Comparison of ENCODE assay signal across 8 mouse cellular contexts in genomic region chr3:129708157-129708556, GRCm38 (mm10). TPM values are rescaled to one million over a fixed set of nuclear protein-coding genes. Genes with fewer than 3 reads are reported as not detected.
DNase-seq lines count a peak whose midpoint lies in the region; ATAC-seq and TF ChIP-seq lines count a peak whose summit lies in the region.

No protein-coding gene starts in this region.

- ATAC-seq in hindbrain, embryonic 14.5 days (ENCODE audit: low FRiP score) = no peak
- ATAC-seq in hindbrain, embryonic 13.5 days (ENCODE audit: low FRiP score) = no peak
- peak; percentile 50; the same call in 1 of the 2 replicates for ATAC-seq in neural tube, embryonic 12.5 days (ENCODE audit: low FRiP score, low read depth)

- DNase-seq in hindbrain, embryonic 14.5 days (ENCODE audit: low spot score) = peak; percentile 47
- DNase-seq in adrenal gland, postnatal 14 days = peak; percentile 66
- peak; percentile 73 for DNase-seq in forelimb bud, embryonic 11.5 days (ENCODE audit: low read depth, low spot score)
- DNase-seq in left cerebral cortex, adult 2 months (ENCODE audit: extremely low spot score in 1 of 2, low spot score in 2 of 2) = peak; percentile 34 to 57
- DNase-seq in natural killer cell, adult 2 months (ENCODE audit: low spot score in 2 of 2) = no peak

- WGBS in hindbrain, embryonic 14.5 days = 25% methylated on average over 5 of the region's 5 CpGs
- 28% methylated on average over 5 of the region's 5 CpGs for WGBS in hindbrain, embryonic 13.5 days
- 26% methylated on average over 5 of the region's 5 CpGs for WGBS in neural tube, embryonic 12.5 days

- intact Hi-C loops in left cerebral cortex, adult 2 months (cut with DNase I) = loop anchor here (5.0 kb wide), 1 partner anchor 406 kb away; no protein-coding TSS in a partner anchor

- peaks cover 2% of the 10 kb centered on the region; the same call in 1 of the 2 replicates for H3K36me3 ChIP-seq in hindbrain, embryonic 14.5 days (replicated peaks; ENCODE audit: control insufficient read depth, insufficient read depth)
- peaks cover 9% of the 10 kb centered on the region for H3K36me3 ChIP-seq in hindbrain, embryonic 13.5 days
- H3K36me3 ChIP-seq in E14TG2a.4 (ENCODE audit: insufficient read depth, low read length) = no peaks in the 10 kb centered on the region
- no peaks in the 10 kb centered on the region for H3K36me3 ChIP-seq in neural tube, embryonic 12.5 days

- no peaks in the 10 kb centered on the region for H3K4me1 ChIP-seq in hindbrain, embryonic 14.5 days (replicated peaks; ENCODE audit: control insufficient read depth, insufficient read depth, low read length)
- H3K4me1 ChIP-seq in hindbrain, embryonic 13.5 days (replicated peaks) = no peaks in the 10 kb centered on the region
- no peaks in the 10 kb centered on the region for H3K4me1 ChIP-seq in E14TG2a.4 (replicated peaks; ENCODE audit: low read depth, low read length)
- no peaks in the 10 kb centered on the region for H3K4me1 ChIP-seq in neural tube, embryonic 12.5 days

- no peaks in the 10 kb centered on the region for H3K9me3 ChIP-seq in hindbrain, embryonic 14.5 days (ENCODE audit: control insufficient read depth, low read length)
- H3K9me3 ChIP-seq in hindbrain, embryonic 13.5 days = no peaks in the 10 kb centered on the region
- peaks cover 7% of the 10 kb centered on the region; the same call in 1 of the 2 replicates for H3K9me3 ChIP-seq in E14TG2a.4 (ENCODE audit: low read length)
- no peaks in the 10 kb centered on the region for H3K9me3 ChIP-seq in neural tube, embryonic 12.5 days

- no peak overlapping the region for H3K9ac ChIP-seq in hindbrain, embryonic 14.5 days
- H3K9ac ChIP-seq in hindbrain, embryonic 13.5 days = no peak overlapping the region
- no peak overlapping the region for H3K9ac ChIP-seq in neural tube, embryonic 12.5 days

- no peaks in the 10 kb centered on the region for H3K27me3 ChIP-seq in hindbrain, embryonic 14.5 days (ENCODE audit: control insufficient read depth, insufficient read depth, low read length)
- no peaks in the 10 kb centered on the region for H3K27me3 ChIP-seq in hindbrain, embryonic 13.5 days
- H3K27me3 ChIP-seq in E14TG2a.4 (ENCODE audit: insufficient read depth, low read length) = peaks cover 13% of the 10 kb centered on the region
- H3K27me3 ChIP-seq in neural tube, embryonic 12.5 days (replicated peaks) = no peaks in the 10 kb centered on the region

- peak; percentile 58 for TF ChIP-seq CTCF in E14TG2a.4 (conservative IDR thresholded peaks at IDR 0.05; ENCODE audit: low read length)
- peak; percentile 72 for TF ChIP-seq CTCF in left cerebral cortex, adult 2 months (IDR thresholded peaks at IDR 0.05)

- H3K4me2 ChIP-seq in hindbrain, embryonic 14.5 days (replicated peaks) = no peak overlapping the region
- no peak overlapping the region for H3K4me2 ChIP-seq in hindbrain, embryonic 13.5 days
- no peak overlapping the region for H3K4me2 ChIP-seq in neural tube, embryonic 12.5 days (replicated peaks)

- no peak overlapping the region for H3K4me3 ChIP-seq in hindbrain, embryonic 14.5 days (replicated peaks; ENCODE audit: low read length)
- no peak overlapping the region for H3K4me3 ChIP-seq in hindbrain, embryonic 13.5 days
- H3K4me3 ChIP-seq in E14TG2a.4 (replicated peaks; ENCODE audit: low read length) = no peak overlapping the region
- H3K4me3 ChIP-seq in left cerebral cortex, adult 2 months = no peak overlapping the region
- H3K4me3 ChIP-seq in neural tube, embryonic 12.5 days = no peak overlapping the region

- H3K27ac ChIP-seq in hindbrain, embryonic 14.5 days = no peak overlapping the region
- no peak overlapping the region for H3K27ac ChIP-seq in hindbrain, embryonic 13.5 days
- H3K27ac ChIP-seq in left cerebral cortex, adult 2 months = no peak overlapping the region
- no peak overlapping the region for H3K27ac ChIP-seq in neural tube, embryonic 12.5 days

RNA-seq across cellular contexts. Expression of gene Egf, which starts 47.0 kb away (rescaled TPM):
- polyA plus RNA-seq in hindbrain, embryonic 14.5 days (2014; fragmentation: Nextera tagmentation; extraction: Ambion mirVana) = 2.2 and 2.9 TPM in 2 replicates
- polyA plus RNA-seq in hindbrain, embryonic 13.5 days (2015; fragmentation: Nextera tagmentation; extraction: Ambion mirVana) = 2.7 and 2.9 TPM in 2 replicates
- total RNA-seq in adrenal gland, postnatal 14 days (2021) = 0.64 and 0.82 TPM in 2 replicates
- 1 to 10 TPM; 1.3 to 1.5 TPM for total RNA-seq in left cerebral cortex, adult 2 months (2021)
- polyA plus RNA-seq in neural tube, embryonic 12.5 days (2016; fragmentation: Nextera tagmentation; extraction: Ambion mirVana) = 1.8 and 1.9 TPM in 2 replicates

Comparison
In these comparisons a context has a peak if more than half of its experiments do, and no peak if none do; other contexts are left out.
1. DNase-seq: peak in hindbrain, embryonic 14.5 days (single experiment), adrenal gland, postnatal 14 days (single experiment), forelimb bud, embryonic 11.5 days (single experiment) and left cerebral cortex, adult 2 months (2 of 2); none in natural killer cell, adult 2 months (0 of 2).